Mouse (Mus musculus) hindbrain, embryonic 15.5 days (tissue): Measurements from ENCODE around the gene B3galt4. TPM values are rescaled to one million over a fixed set of nuclear protein-coding genes. Genes with fewer than 3 reads are reported as not detected.

ENCODE experiments used
- ATAC-seq: fragments of 200-750 bp; cut with Nextera tagmentation; 2 replicates; pipeline ENCODE4 v1.8.0; 2017; ENCODE audit warnings: low read depth, moderate number of reproducible peaks, moderate TSS enrichment; ENCODE audit not compliant: low FRiP score
- H3K27ac ChIP-seq: fragments of 300-500 bp; sonication (generic); replicated peaks from 2 replicates; pipeline ENCODE4 v1.5.1; 2015; ENCODE audit warnings: mild to moderate bottlenecking, inconsistent platforms
- H3K27me3 ChIP-seq: fragments of 300-500 bp; sonication (generic); 2 replicates; pipeline ENCODE4 v1.6.1; 2015; ENCODE audit warnings: control low read depth, inconsistent platforms
- H3K36me3 ChIP-seq: fragments of 300-500 bp; sonication (generic); 2 replicates; pipeline ENCODE4 v1.6.1; 2015; ENCODE audit warnings: control low read depth, inconsistent platforms
- H3K4me1 ChIP-seq: fragments of 300-500 bp; sonication (generic); replicated peaks from 2 replicates; pipeline ENCODE4 v1.6.1; 2015; ENCODE audit warnings: control low read depth, inconsistent platforms
- H3K4me2 ChIP-seq: fragments of 300-500 bp; sonication (generic); 2 replicates; pipeline ENCODE4 v1.6.1; 2015; ENCODE audit warnings: moderate library complexity, mild to moderate bottlenecking, inconsistent platforms
- H3K4me3 ChIP-seq: fragments of 300-500 bp; sonication (generic); 2 replicates; pipeline ENCODE4 v1.5.1; 2015; ENCODE audit warnings: mild to moderate bottlenecking, inconsistent platforms
- H3K9ac ChIP-seq: fragments of 300-500 bp; sonication (generic); 2 replicates; pipeline ENCODE4 v1.6.1; 2015; ENCODE audit warnings: inconsistent platforms
- H3K9me3 ChIP-seq: fragments of 300-500 bp; sonication (generic); 2 replicates; pipeline ENCODE4 v1.6.1; 2016; ENCODE audit warnings: control low read depth, inconsistent platforms
- WGBS: fragments of 180-500 bp; shearing (Covaris S2); methylation state at CpG from one replicate; pipeline ENCODE4 v1.1.7; 2015; 5-methylcytosine and 5-hydroxymethylcytosine counted together
- polyA plus RNA-seq: library from polyadenylated mRNA; unstranded; fragments of >200 nt; fragmentation: Nextera tagmentation; extraction: Ambion mirVana; gene quantifications from 2 replicates; pipeline ENCODE4 v1.2.1, GENCODE M21; 2015

Gene B3galt4
- polyA plus RNA-seq, 1 experiment from 2014 or later: 14.1 TPM

- no peak overlapping the region for H3K4me3 ChIP-seq
- WGBS: 82% methylated on average over 21 of the region's 21 CpGs
- H3K36me3 ChIP-seq: 0 out of 2 replicates have a peak, but pooled peaks cover 8% of the 10 kb centered on the region
- H3K4me2 ChIP-seq: no peak overlapping the region
- no peak overlapping the region for H3K27ac ChIP-seq
- no peaks in the 10 kb centered on the region for H3K9me3 ChIP-seq
- H3K4me1 ChIP-seq: peaks cover 26% of the 10 kb centered on the region
- no peak for ATAC-seq
- no peak overlapping the region for H3K9ac ChIP-seq
- no peaks in the 10 kb centered on the region for H3K27me3 ChIP-seq
Measured at GRCm38 (mm10) chr17:33925406-33926116, 25.7 kb downstream of the B3galt4 start.

- H3K27ac ChIP-seq: no peak overlapping the region
- no peaks in the 10 kb centered on the region for H3K27me3 ChIP-seq
- H3K9ac ChIP-seq: no peak overlapping the region
- peaks cover 29% of the 10 kb centered on the region for H3K4me1 ChIP-seq
- no peaks in the 10 kb centered on the region for H3K9me3 ChIP-seq
- H3K4me3 ChIP-seq: no peak overlapping the region
- no peak overlapping the region for H3K4me2 ChIP-seq
- no peak for ATAC-seq
- H3K36me3 ChIP-seq: 0 out of 2 replicates have a peak, but pooled peaks cover 8% of the 10 kb centered on the region
- 81% methylated on average over 10 of the region's 10 CpGs for WGBS
Measured at GRCm38 (mm10) chr17:33924577-33925283, 26.6 kb downstream of the B3galt4 start.

GRCm38 (mm10) chr17:33921361-33921760 lies 29.9 kb downstream of the B3galt4 start:
- Histone ChIP-seq H3K4me3 (no peak overlapping the region), H3K4me2 (no peak overlapping the region), H3K27me3 (no peaks in the 10 kb centered on the region; the same call in 1 of the 2 replicates), H3K4me1 (peaks cover 31% of the 10 kb centered on the region), H3K27ac (no peak overlapping the region), H3K9me3 (no peaks in the 10 kb centered on the region), H3K36me3 (peaks cover 3% of the 10 kb centered on the region; the same call in 1 of the 2 replicates), H3K9ac (no peak overlapping the region)
- WGBS: 90% methylated on average over 7 of the region's 7 CpGs
- no peak for ATAC-seq

GRCm38 (mm10) chr17:33920282-33921097 lies 30.8 kb downstream of the B3galt4 start:
- H3K9me3 ChIP-seq: no peaks in the 10 kb centered on the region
- ATAC-seq: no peak
- 2% methylated on average over 36 of the region's 36 CpGs for WGBS

GRCm38 (mm10) chr17:33919351-33920281 lies 31.7 kb downstream of the B3galt4 start:
- ATAC-seq: no peak
- Histone ChIP-seq H3K36me3 (peaks cover 3% of the 10 kb centered on the region; the same call in 1 of the 2 replicates), H3K27me3 (no peaks in the 10 kb centered on the region; the same call in 1 of the 2 replicates), H3K9me3 (no peaks in the 10 kb centered on the region), H3K4me3 (peak overlapping the region; percentile 45), H3K9ac (peak overlapping the region; percentile 37), H3K4me1 (peaks cover 42% of the 10 kb centered on the region), H3K27ac (peak overlapping the region; percentile 65), H3K4me2 (peak overlapping the region; percentile 59)
- under 1% methylated on average over 52 of the region's 52 CpGs for WGBS

More at GRCm38 (mm10) chr17:33920282-33921097, 30.8 kb downstream of the B3galt4 start:
- Histone ChIP-seq H3K27me3 (no peaks in the 10 kb centered on the region; the same call in 1 of the 2 replicates), H3K4me2 (peak overlapping the region; percentile 59), H3K36me3 (peaks cover 3% of the 10 kb centered on the region; the same call in 1 of the 2 replicates), H3K27ac (peak overlapping the region; percentile 65), H3K4me3 (peak overlapping the region; percentile 45), H3K9ac (peak overlapping the region; percentile 37), H3K4me1 (peaks cover 33% of the 10 kb centered on the region)

- H3K27ac ChIP-seq: no peak overlapping the region
- peak overlapping the region; percentile 45 for H3K4me3 ChIP-seq
- H3K9ac ChIP-seq: no peak overlapping the region
- H3K4me1 ChIP-seq: peaks cover 45% of the 10 kb centered on the region
- no peaks in the 10 kb centered on the region for H3K9me3 ChIP-seq
- H3K27me3 ChIP-seq: no peaks in the 10 kb centered on the region; the same call in 1 of the 2 replicates
- WGBS: 58% methylated on average over 37 of the region's 37 CpGs
- peak overlapping the region; percentile 59 for H3K4me2 ChIP-seq
- no peak for ATAC-seq
- peaks cover 13% of the 10 kb centered on the region for H3K36me3 ChIP-seq
Measured at GRCm38 (mm10) chr17:33918293-33919203, 32.7 kb downstream of the B3galt4 start.

- Histone ChIP-seq H3K4me2 (no peak overlapping the region), H3K27ac (no peak overlapping the region), H3K27me3 (no peaks in the 10 kb centered on the region; the same call in 1 of the 2 replicates), H3K4me1 (peaks cover 45% of the 10 kb centered on the region), H3K9ac (no peak overlapping the region), H3K4me3 (no peak overlapping the region), H3K36me3 (peaks cover 17% of the 10 kb centered on the region), H3K9me3 (no peaks in the 10 kb centered on the region)
- no peak for ATAC-seq
- 81% methylated on average over 18 of the region's 18 CpGs for WGBS
Measured at GRCm38 (mm10) chr17:33917656-33918292, 33.5 kb downstream of the B3galt4 start.

- no peak for ATAC-seq
- H3K4me1 ChIP-seq: peaks cover 46% of the 10 kb centered on the region
- H3K4me3 ChIP-seq: peak overlapping the region; percentile 57
- H3K27ac ChIP-seq: 0 out of 2 replicates have a peak overlapping the region, but pooled peaks have one; percentile 11
- peaks cover 22% of the 10 kb centered on the region for H3K36me3 ChIP-seq
- 71% methylated on average over 31 of the region's 31 CpGs for WGBS
- no peaks in the 10 kb centered on the region for H3K9me3 ChIP-seq
- H3K4me2 ChIP-seq: peak overlapping the region; percentile 78
- H3K27me3 ChIP-seq: no peaks in the 10 kb centered on the region; the same call in 1 of the 2 replicates
- peak overlapping the region; percentile 52 for H3K9ac ChIP-seq
Measured at GRCm38 (mm10) chr17:33916847-33917655, 34.2 kb downstream of the B3galt4 start.

- Histone ChIP-seq H3K27me3 (no peaks in the 10 kb centered on the region; the same call in 1 of the 2 replicates), H3K36me3 (peaks cover 30% of the 10 kb centered on the region), H3K27ac (peak overlapping the region; percentile 84), H3K4me1 (peaks cover 51% of the 10 kb centered on the region), H3K4me3 (peak overlapping the region; percentile 57), H3K9ac (peak overlapping the region; percentile 52), H3K4me2 (peak overlapping the region; percentile 78), H3K9me3 (no peaks in the 10 kb centered on the region)
- WGBS: under 1% methylated on average over 17 of the region's 20 CpGs
- peak; percentile 13 for ATAC-seq
Measured at GRCm38 (mm10) chr17:33916294-33916693, 35.0 kb downstream of the B3galt4 start.
